Mouse (Mus musculus): ENCODE measurements at regions not wholly inside any gene's neighbourhood (a gene's known extent, or its start where the extent isn't known, plus 50 kb on each side); places are given as distances from the start of the nearest gene placed in this dataset.

DNA sequence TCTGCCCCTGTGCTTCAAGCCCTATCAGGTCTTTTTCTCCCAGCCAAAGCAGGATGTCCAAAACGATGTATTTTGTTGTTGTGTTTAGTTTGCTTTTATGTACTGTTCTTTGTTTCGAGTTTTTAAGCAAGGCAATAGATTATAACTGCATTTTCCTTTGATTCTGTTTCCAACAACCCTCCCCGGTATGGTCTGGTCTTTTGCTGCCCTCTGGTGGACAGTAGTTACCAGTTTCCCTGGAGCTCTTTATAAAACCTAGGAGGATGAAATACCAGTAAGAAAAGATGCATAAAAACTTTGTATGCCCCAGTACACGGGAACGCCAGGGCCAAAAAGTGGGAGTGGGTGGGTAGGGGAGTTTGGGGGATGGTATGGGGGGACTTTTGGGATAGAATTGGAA lies 73.9 kb upstream of the Itm2a start:
- DNase-seq (ENCODE audit: low read depth, low spot score) = peak; percentile 53

DNA sequence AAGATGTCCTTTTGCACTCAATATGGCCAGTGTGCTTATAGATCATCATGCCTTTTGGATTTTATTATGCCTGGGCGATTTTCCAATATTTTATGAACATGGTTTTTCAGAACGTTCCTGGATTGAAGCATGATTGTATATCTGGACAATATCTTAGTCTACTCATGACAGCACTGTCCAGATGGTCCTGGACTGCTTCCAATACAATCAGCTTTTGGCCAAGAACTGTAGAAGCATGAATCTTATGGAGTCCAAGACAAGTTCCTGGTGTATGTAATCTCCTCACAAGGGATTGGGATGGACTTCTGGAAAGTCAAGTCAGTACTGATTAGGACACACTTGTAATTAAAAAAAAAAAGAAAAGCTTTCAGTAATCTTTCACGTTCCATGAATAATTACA lies 66.1 kb upstream of the Itm2a start:
- no peak for DNase-seq (ENCODE audit: low read depth, low spot score)
